Mouse (Mus musculus) mesoderm, embryonic 11.5 days (tissue): ENCODE results near the gene Fam20c.

ENCODE experiments used
- DNase-seq: peaks from one replicate; pipeline ENCODE4 v3.0.0-alpha.2; 2012; ENCODE audit warnings: low read depth, low spot score

Fam20c gene

GRCm38 (mm10) chr5:138756311-138757085 is 2.2 kb downstream of the Fam20c start:
- DNase-seq, result no peak

GRCm38 (mm10) chr5:138757135-138757534 is 2.8 kb downstream of the Fam20c start:
- DNase-seq, result no peak

GRCm38 (mm10) chr5:138757616-138758015 is 3.3 kb downstream of the Fam20c start:
- DNase-seq, result no peak

GRCm38 (mm10) chr5:138758533-138758932 is 4.2 kb downstream of the Fam20c start:
- no peak for DNase-seq

GRCm38 (mm10) chr5:138761836-138762334 is 7.6 kb downstream of the Fam20c start:
- DNase-seq, result no peak

- no peak for DNase-seq
These were observed 8.0 kb downstream of the Fam20c start for GRCm38 (mm10) chr5:138762361-138762760.

- no peak for DNase-seq
These were observed 10.3 kb downstream of the Fam20c start for GRCm38 (mm10) chr5:138764601-138765000.

GRCm38 (mm10) chr5:138767650-138768049 is 13.3 kb downstream of the Fam20c start:
- no peak for DNase-seq

- DNase-seq, result no peak
These were observed 14.4 kb downstream of the Fam20c start for GRCm38 (mm10) chr5:138768704-138769103.

GRCm38 (mm10) chr5:138769126-138769525 is 14.8 kb downstream of the Fam20c start:
- DNase-seq, result no peak

- no peak for DNase-seq
These were observed 20.8 kb downstream of the Fam20c start for GRCm38 (mm10) chr5:138775096-138775495.

GRCm38 (mm10) chr5:138776346-138776745 is 22.0 kb downstream of the Fam20c start:
- DNase-seq, result no peak

- DNase-seq, result peak; percentile 68
These were observed 24.6 kb downstream of the Fam20c start for GRCm38 (mm10) chr5:138778731-138779463.

- DNase-seq, result no peak
These were observed 25.3 kb downstream of the Fam20c start for GRCm38 (mm10) chr5:138779655-138780054.

- DNase-seq, result no peak
These were observed 28.4 kb downstream of the Fam20c start for GRCm38 (mm10) chr5:138782697-138783096.

- no peak for DNase-seq
These were observed 28.9 kb downstream of the Fam20c start for GRCm38 (mm10) chr5:138783181-138783580.

GRCm38 (mm10) chr5:138785986-138786515 is 31.7 kb downstream of the Fam20c start:
- DNase-seq, result no peak

- DNase-seq, result no peak
These were observed 33.3 kb downstream of the Fam20c start for GRCm38 (mm10) chr5:138787648-138788047.

GRCm38 (mm10) chr5:138788481-138789211 is 34.3 kb downstream of the Fam20c start:
- no peak for DNase-seq

GRCm38 (mm10) chr5:138790954-138791480 is 36.7 kb downstream of the Fam20c start:
- no peak for DNase-seq

- no peak for DNase-seq
These were observed 47.3 kb downstream of the Fam20c start for GRCm38 (mm10) chr5:138801588-138802116.
